Mouse (Mus musculus) ES-E14 (cell line): ENCODE measurements around the gene Sh2b3. TPM values are rescaled to one million over a fixed set of nuclear protein-coding genes. Genes with fewer than 3 reads are reported as not detected.

ENCODE experiments used
- DNase-seq: peaks from one replicate; pipeline ENCODE4 v3.0.0-alpha.2; 2013; ENCODE audit warnings: low read depth, low spot score
- H3K27ac ChIP-seq: 2 replicates; pipeline ENCODE4 v1.5.1; 2012; ENCODE audit warnings: low read depth, mild to moderate bottlenecking, low read length, moderate library complexity, mixed read lengths; ENCODE audit not compliant: poor library complexity, insufficient read depth, severe bottlenecking
- H3K36me3 ChIP-seq: 2 replicates; pipeline ENCODE4 v1.6.1; 2012; ENCODE audit warnings: mild to moderate bottlenecking, low read length, moderate library complexity, mixed read lengths; ENCODE audit not compliant: control insufficient read depth, poor library complexity, insufficient read depth, severe bottlenecking
- H3K4me1 ChIP-seq, 2 experiments: fragments of 150-350 bp in 1 of 2; sonication (generic) in 1 of 2; 2 replicates each; pipeline ENCODE4 v1.6.1; 2012; ENCODE audit warnings: low read length in 2 of 2, mild to moderate bottlenecking in 1 of 2, mixed read lengths in 1 of 2; ENCODE audit not compliant: control insufficient read depth in 2 of 2, insufficient read depth in 2 of 2, poor library complexity in 1 of 2
- H3K4me3 ChIP-seq, 2 experiments: fragments of 150-350 bp in 1 of 2; sonication (generic) in 1 of 2; 2 replicates each; pipeline ENCODE4 v1.5.1; 2012; ENCODE audit warnings: low read length in 2 of 2, low read depth in 1 of 2, mild to moderate bottlenecking in 1 of 2, mixed read lengths in 1 of 2; ENCODE audit not compliant: insufficient read depth in 1 of 2, poor library complexity in 1 of 2, severe bottlenecking in 1 of 2
- H3K9ac ChIP-seq: 2 replicates; pipeline ENCODE4 v1.6.1; 2012; ENCODE audit warnings: low read depth, mild to moderate bottlenecking, low read length, mixed read lengths; ENCODE audit not compliant: poor library complexity, insufficient read depth, severe bottlenecking
- H3K9me3 ChIP-seq: fragments of 150-350 bp; sonication (generic); 2 replicates; pipeline ENCODE4 v1.6.1; 2012; ENCODE audit warnings: low read depth, mild to moderate bottlenecking, low read length; ENCODE audit not compliant: control insufficient read depth, insufficient read depth
- CHD2 ChIP-seq: IDR thresholded peaks from 2 replicates; pipeline ENCODE4 v1.6.1; 2014; ENCODE audit warnings: mild to moderate bottlenecking, low read depth, low read length, inconsistent platforms
- HCFC1 ChIP-seq: IDR thresholded peaks from 2 replicates; pipeline ENCODE4 v1.6.1; 2012; ENCODE audit warnings: low read length, inconsistent platforms, borderline replicate concordance; ENCODE audit not compliant: insufficient read depth
- MAFK ChIP-seq: IDR thresholded peaks from 2 replicates; pipeline ENCODE4 v1.6.1; 2014; ENCODE audit warnings: mild to moderate bottlenecking, low read depth, low read length, inconsistent platforms; ENCODE audit not compliant: insufficient read depth
- ZC3H11A ChIP-seq: IDR thresholded peaks from 2 replicates; pipeline ENCODE4 v1.6.1; 2012; ENCODE audit warnings: low read depth, mild to moderate bottlenecking, inconsistent platforms, low read length, borderline replicate concordance
- ZNF384 ChIP-seq: IDR thresholded peaks from 2 replicates; pipeline ENCODE4 v1.6.1; 2012; ENCODE audit warnings: low read depth, low read length, inconsistent platforms
- in situ Hi-C, 2 experiments: fragments of 600-800 bp; cut with MboI; formaldehyde crosslinking; loops; one replicate each; pipeline ENCODE4 v1.15.1; 2025; ENCODE audit warnings: low sequenced_read_pairs in 2 of 2, inconsistent platforms in 1 of 2; ENCODE audit not compliant: unreplicated experiment in 2 of 2
- total RNA-seq: library from RNA; depleted of rRNA; stranded (reverse); fragments of 300-350 nt; gene quantifications from 2 replicates; pipeline ENCODE4 v1.2.3, GENCODE M21; 2012; rRNA removed

The Sh2b3 gene
- total RNA-seq, result 9.1 and 10.5 TPM in 2 replicates

DNA sequence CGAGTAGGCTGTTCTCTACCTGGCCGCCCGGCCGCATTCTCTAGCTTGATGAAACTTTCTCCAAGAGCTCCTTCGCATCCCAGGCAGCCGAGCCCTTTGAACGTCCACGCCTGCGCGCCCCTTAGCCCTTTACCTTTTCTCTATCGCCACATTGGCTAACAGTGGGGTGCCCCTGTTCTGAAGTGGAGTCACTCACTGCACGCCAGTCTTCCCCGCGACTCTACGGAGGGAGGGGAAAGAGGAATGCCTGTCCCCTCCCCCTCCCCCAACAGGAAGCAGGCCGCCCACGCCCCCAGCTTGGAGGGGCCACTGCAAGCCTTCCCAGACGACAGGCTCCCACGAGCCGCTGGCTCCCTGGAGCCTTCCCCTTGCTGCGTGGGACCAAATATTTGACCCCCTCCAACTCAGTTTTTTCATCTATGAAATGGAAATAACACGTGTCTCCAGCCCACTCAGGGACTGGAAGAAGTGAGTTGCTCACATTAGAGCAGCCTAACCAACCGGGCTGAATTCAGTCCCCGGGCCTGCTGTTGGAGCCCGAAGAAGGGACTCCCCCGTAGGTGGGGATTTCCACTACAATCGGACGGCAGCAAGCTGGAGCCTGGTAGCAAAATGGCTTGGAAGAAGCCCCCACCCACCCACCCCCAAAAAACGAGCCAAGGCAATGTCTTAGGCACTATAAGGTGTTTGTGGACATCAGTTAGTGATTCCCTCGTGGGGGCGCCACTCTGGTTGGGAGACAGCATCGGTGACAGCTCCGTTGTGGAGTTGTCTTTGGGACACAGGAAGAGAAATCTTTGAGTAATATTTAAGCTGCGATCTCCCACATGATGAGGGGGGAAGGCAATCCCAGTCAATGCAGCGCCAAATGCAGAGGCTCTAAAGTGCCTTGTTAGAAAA lies at the start of gene Sh2b3:
Gene Sh2b3 (minus strand): TSS at position 206 of the 900 bp plus-strand sequence.
- peak within 1 kb of the TSS; percentile 92 for H3K9ac ChIP-seq
- no peak for TF ChIP-seq MAFK
- TF ChIP-seq CHD2, result peak; percentile 33; the same call in 1 of the 2 replicates
- peaks cover 3 to 26% of the 10 kb centered on the region in 2 experiments for H3K4me1 ChIP-seq
- in situ Hi-C loops, result no loop called here
- DNase-seq, result no peak
- no peaks in the 10 kb centered on the region; the same call in 1 of the 2 replicates for H3K36me3 ChIP-seq
- no peaks in the 10 kb centered on the region for H3K9me3 ChIP-seq
- peak within 1 kb of the TSS; percentile 69 for H3K27ac ChIP-seq
- H3K4me3 ChIP-seq, result peak within 1 kb of the TSS; percentile 89 to 92

DNA sequence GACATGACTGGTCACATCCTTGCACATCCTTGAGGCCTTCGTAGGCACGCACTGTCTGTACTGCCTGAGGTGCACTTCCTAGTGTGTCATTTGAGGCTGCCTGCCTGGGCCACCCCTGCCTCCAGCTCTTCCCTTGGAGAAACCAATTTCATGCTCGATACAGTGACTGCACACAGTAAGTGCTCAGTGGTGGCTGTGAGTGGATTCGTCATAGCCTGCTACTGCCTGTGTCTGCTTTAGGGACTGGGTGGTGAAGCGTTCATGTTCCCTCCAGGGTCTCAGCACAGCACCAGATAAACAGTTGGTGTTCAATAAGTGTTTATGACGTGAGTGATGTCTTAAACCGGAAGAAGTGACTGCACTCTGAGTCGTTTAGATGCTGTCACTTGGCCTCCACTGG lies 45.9 kb upstream of the Sh2b3 start:
- Histone ChIP-seq H3K27ac (no peak overlapping the region), H3K4me3 (no peak overlapping the region), H3K9me3 (no peaks in the 10 kb centered on the region), H3K36me3 (no peaks in the 10 kb centered on the region), H3K4me1 (peaks cover 0 to 10% of the 10 kb centered on the region in 2 experiments; a peak in 2 of 4 replicates), H3K9ac (no peak overlapping the region)
- in situ Hi-C loops, result no loop called here
- TF ChIP-seq CHD2, result no peak
- TF ChIP-seq HCFC1, result no peak
- no peak for TF ChIP-seq ZNF384
- no peak for TF ChIP-seq ZC3H11A
- TF ChIP-seq MAFK, result no peak
- no peak for DNase-seq

DNA sequence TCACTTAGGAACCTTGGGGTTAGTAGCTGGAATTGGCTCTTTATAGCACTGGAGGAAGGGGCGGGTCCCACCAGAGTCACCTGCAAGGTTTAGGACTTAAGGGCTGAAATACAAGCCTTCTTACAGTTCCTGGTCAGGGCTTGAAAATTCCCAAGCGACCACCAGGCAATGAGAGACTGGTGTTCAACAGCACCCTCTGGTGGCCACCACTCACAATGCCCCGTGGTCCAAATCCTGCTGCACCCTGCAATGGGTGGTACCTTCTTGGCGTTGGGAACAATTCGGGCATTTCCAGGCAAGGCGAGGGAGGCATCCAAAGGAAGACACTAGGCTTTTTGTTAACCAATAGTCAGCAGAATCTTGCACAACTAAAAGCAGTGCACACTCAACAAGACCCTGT lies 41.8 kb upstream of the Sh2b3 start:
- TF ChIP-seq ZC3H11A, result no peak
- TF ChIP-seq HCFC1, result no peak
- TF ChIP-seq ZNF384, result no peak
- no peak for TF ChIP-seq MAFK
- no peak for TF ChIP-seq CHD2
- Histone ChIP-seq H3K27ac (no peak overlapping the region), H3K9ac (no peak overlapping the region), H3K4me3 (no peak overlapping the region), H3K36me3 (no peaks in the 10 kb centered on the region), H3K4me1 (peaks cover 0 to 10% of the 10 kb centered on the region in 2 experiments; a peak in 2 of 4 replicates), H3K9me3 (no peaks in the 10 kb centered on the region)
- in situ Hi-C loops, result no loop called here
- DNase-seq, result peak; percentile 66

DNA sequence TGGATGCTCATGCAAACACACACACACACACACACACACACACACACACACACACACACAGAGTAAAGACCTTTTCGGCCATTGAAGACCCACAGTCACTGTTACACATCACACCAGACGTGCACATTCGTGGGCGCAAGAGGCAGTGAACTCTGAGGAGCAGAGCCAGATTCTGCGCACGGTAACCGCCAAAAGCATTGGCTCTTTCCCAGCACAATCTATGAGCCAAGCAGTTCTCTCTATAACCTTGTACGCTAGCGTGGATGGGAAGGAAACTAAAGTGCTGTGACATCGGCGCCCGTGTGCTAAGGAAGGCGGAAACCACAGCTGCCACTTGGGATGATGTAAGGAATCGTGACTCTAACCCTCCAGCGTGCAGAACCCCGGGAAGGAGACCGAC lies 41.3 kb upstream of the Sh2b3 start:
- TF ChIP-seq MAFK, result no peak
- TF ChIP-seq CHD2, result no peak
- no peak for TF ChIP-seq ZC3H11A
- TF ChIP-seq ZNF384, result no peak
- TF ChIP-seq HCFC1, result no peak

More for the DNA sequence above, 41.3 kb upstream of the Sh2b3 start:
- Histone ChIP-seq H3K9me3 (no peaks in the 10 kb centered on the region), H3K36me3 (no peaks in the 10 kb centered on the region), H3K9ac (no peak overlapping the region), H3K4me3 (no peak overlapping the region), H3K4me1 (peaks cover 0 to 9% of the 10 kb centered on the region in 2 experiments; a peak in 2 of 4 replicates), H3K27ac (no peak overlapping the region)
- no peak for DNase-seq
- in situ Hi-C loops, result no loop called here
